Comparison of ENCODE assay signal across 14 mouse cellular contexts in the genomic region with DNA sequence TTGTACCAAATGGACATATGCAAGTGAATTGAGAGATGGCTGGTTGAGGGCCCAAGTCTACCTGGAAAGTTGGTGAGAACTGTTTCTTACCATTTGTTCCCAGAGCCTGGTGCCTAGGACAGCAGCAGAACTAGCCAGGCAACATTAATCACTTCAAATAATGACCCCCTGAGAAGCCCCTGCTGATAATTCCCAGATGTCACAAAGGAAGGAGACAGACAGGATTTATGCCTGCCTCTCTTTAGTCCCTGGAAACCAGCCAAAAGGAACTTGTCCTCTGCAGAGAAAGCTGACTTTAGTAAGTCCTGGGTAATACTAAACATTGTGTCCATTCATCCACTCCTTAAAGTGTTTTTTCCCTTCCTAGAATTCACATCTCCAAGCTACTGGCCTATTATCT. TPM values are rescaled to one million over a fixed set of nuclear protein-coding genes. Genes with fewer than 3 reads are reported as not detected.
"Had no signal": no experiment of that assay in that cellular context is flagged by ENCODE, and none has a peak within 500 bp of the region (broad histone marks: within the 10 kb centered on the region; RNA-seq: fewer than 3 reads in every experiment).

No protein-coding gene starts in this region.

RNA-seq across cellular contexts. Expression of a gene that starts 54.8 kb away (rescaled TPM):
- polyA plus RNA-seq: liver, embryonic 14.5 days; liver, embryonic 16.5 days; lung, embryonic 15.5 days; macrophage; midbrain, embryonic 10.5 days; midbrain, embryonic 12.5 days; midbrain, embryonic 14.5 days; midbrain, embryonic 16.5 days; myocyte; neural tube, embryonic 15.5 days; small intestine, adult 2 months; stomach, embryonic 14.5 days; stomach, embryonic 16.5 days; thymus, postnatal 0 days had no signal
